Mouse (Mus musculus): ENCODE measurements around the gene Csnk1g2. TPM values are rescaled to one million over a fixed set of nuclear protein-coding genes. Genes with fewer than 3 reads are reported as not detected.

The Csnk1g2 gene
- polyA plus RNA-seq, 1 experiment from 2014 or later: 134 TPM

GRCm38 (mm10) chr10:80677128-80677875 is 54.7 kb downstream of the Csnk1g2 start:
- ATAC-seq (replicated peaks; ENCODE audit: low FRiP score): peak; percentile 10; the same call in 1 of the 2 replicates
- H3K4me1 ChIP-seq (replicated peaks; ENCODE audit: control insufficient read depth, insufficient read depth, low read length): peaks cover 33% of the 10 kb centered on the region
- WGBS: 45% methylated on average over 9 of the region's 9 CpGs

DNA sequence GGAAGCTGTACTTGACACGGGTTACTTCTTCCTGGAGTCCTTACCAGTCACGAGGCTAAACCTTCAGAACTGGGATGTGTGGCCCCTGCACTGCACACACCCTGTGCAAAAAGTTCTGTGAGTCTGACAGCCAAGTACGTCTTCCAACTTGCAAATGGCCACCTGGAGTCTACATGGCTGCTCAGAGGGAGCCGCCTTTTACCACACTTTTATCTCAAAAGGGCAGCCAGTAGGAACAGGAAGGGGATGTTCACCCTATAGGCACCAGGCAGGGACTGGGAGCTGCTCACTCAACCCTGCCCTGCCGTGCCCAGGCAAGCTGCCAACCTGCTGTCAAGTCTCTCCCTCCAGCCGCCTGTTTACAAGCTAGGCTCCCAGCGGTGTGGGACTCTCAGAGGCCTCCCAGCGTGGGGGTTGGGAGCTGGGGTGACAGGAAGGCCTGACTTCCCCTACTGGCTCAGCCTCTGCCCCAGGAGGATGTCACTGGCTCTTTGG is 55.4 kb downstream of the Csnk1g2 start, which contains the start of gene Mknk2:
TSS of gene Mknk2 (minus strand) at position 171 of the 495 bp plus-strand sequence.
- Histone ChIP-seq H3K4me3 (ENCODE audit: low read depth, low read length) (peak within 1 kb of the TSS; percentile 98), H3K4me1 (replicated peaks; ENCODE audit: control insufficient read depth, insufficient read depth, low read length) (peaks cover 32% of the 10 kb centered on the region), H3K27ac (ENCODE audit: low read depth, low read length) (peak within 1 kb of the TSS; percentile 98), H3K9ac (ENCODE audit: low read length) (peak within 1 kb of the TSS; percentile 86), H3K27me3 (ENCODE audit: control insufficient read depth, insufficient read depth, low read length) (no peaks in the 10 kb centered on the region), H3K9me3 (ENCODE audit: control insufficient read depth, low read length) (no peaks in the 10 kb centered on the region), H3K36me3 (ENCODE audit: control insufficient read depth, insufficient read depth, low read length) (no peaks in the 10 kb centered on the region), H3K4me2 (ENCODE audit: low read depth, low read length, severe bottlenecking) (peak within 1 kb of the TSS; percentile 80)
- ATAC-seq (replicated peaks; ENCODE audit: low FRiP score) (no peak), DNase-seq (ENCODE audit: low spot score) (peak; percentile 76)
- WGBS: 44% methylated on average over 8 of the region's 8 CpGs

More at GRCm38 (mm10) chr10:80677128-80677875, 54.7 kb downstream of the Csnk1g2 start:
- H3K27me3 ChIP-seq (ENCODE audit: control insufficient read depth, insufficient read depth, low read length): no peaks in the 10 kb centered on the region
- no peak for DNase-seq (ENCODE audit: low spot score)
- no peaks in the 10 kb centered on the region for H3K9me3 ChIP-seq (ENCODE audit: control insufficient read depth, low read length)
- peak overlapping the region; percentile 86 for H3K9ac ChIP-seq (ENCODE audit: low read length)
- no peaks in the 10 kb centered on the region for H3K36me3 ChIP-seq (ENCODE audit: control insufficient read depth, insufficient read depth, low read length)
- H3K4me2 ChIP-seq (ENCODE audit: low read depth, low read length, severe bottlenecking): peak overlapping the region; percentile 80
- peak overlapping the region; percentile 98 for H3K4me3 ChIP-seq (ENCODE audit: low read depth, low read length)
- H3K27ac ChIP-seq (ENCODE audit: low read depth, low read length): peak overlapping the region; percentile 98

- DNase-seq (ENCODE audit: low spot score): no peak
- H3K4me1 ChIP-seq (replicated peaks; ENCODE audit: control insufficient read depth, insufficient read depth, low read length): peaks cover 29% of the 10 kb centered on the region
These were observed 56.2 kb downstream of the Csnk1g2 start for GRCm38 (mm10) chr10:80678601-80679377.

DNA sequence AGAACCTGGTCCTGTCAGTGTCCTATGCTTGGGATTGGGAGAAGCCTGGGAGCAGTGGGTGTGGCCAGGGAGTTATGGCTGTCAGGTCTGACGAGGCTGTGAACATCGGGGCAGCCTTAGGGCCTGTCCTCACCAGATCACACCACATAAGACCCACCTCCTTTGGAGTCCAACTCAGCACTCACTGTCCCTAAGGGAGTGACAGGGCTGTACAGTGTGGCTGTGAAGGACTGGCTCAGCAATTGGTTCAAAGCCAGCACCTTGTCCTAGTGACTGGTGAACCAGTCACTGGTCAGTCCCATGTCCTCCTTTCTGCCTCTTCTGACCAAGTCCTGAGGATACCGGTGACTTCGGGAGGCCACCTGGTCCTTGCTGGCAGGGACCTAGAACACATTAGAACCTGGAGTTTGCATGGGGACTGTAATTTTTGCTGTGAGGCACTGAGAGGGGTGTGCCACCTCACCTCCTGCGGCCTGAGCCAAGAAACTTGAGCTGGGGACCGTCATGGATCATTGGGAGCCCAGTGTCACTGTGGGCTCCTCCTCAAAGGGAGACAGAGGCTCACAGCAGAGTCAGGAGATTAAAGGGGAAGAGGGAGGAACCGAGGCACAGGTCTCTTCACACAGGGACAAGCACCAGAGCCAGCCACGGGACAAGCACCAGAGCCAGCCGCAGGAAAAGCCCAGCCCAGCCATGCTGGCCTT is 57.1 kb downstream of the Csnk1g2 start:
- H3K9me3 ChIP-seq (ENCODE audit: control insufficient read depth, low read length): no peaks in the 10 kb centered on the region
- H3K4me1 ChIP-seq (replicated peaks; ENCODE audit: control insufficient read depth, insufficient read depth, low read length): peaks cover 21% of the 10 kb centered on the region
- ATAC-seq (replicated peaks; ENCODE audit: low FRiP score) (no peak), DNase-seq (ENCODE audit: low spot score) (no peak)
- H3K36me3 ChIP-seq (ENCODE audit: control insufficient read depth, insufficient read depth, low read length): no peaks in the 10 kb centered on the region
- H3K4me3 ChIP-seq (ENCODE audit: low read depth, low read length): no peak overlapping the region
- no peaks in the 10 kb centered on the region for H3K27me3 ChIP-seq (ENCODE audit: control insufficient read depth, insufficient read depth, low read length)
- whole genome bisulfite sequencing: 72% methylated on average over 9 of the region's 9 CpGs
- no peak overlapping the region for H3K27ac ChIP-seq (ENCODE audit: low read depth, low read length)
- no peak overlapping the region for H3K9ac ChIP-seq (ENCODE audit: low read length)
- H3K4me2 ChIP-seq (ENCODE audit: low read depth, low read length, severe bottlenecking): no peak overlapping the region

More at GRCm38 (mm10) chr10:80678601-80679377, 56.2 kb downstream of the Csnk1g2 start:
- no peaks in the 10 kb centered on the region for H3K36me3 ChIP-seq (ENCODE audit: control insufficient read depth, insufficient read depth, low read length)
- no peak overlapping the region for H3K9ac ChIP-seq (ENCODE audit: low read length)
- H3K4me2 ChIP-seq (ENCODE audit: low read depth, low read length, severe bottlenecking): no peak overlapping the region
- no peaks in the 10 kb centered on the region for H3K27me3 ChIP-seq (ENCODE audit: control insufficient read depth, insufficient read depth, low read length)
- ATAC-seq (replicated peaks; ENCODE audit: low FRiP score): no peak
- H3K4me3 ChIP-seq (ENCODE audit: low read depth, low read length): no peak overlapping the region
- 47% methylated on average over 10 of the region's 10 CpGs for WGBS
- no peaks in the 10 kb centered on the region for H3K9me3 ChIP-seq (ENCODE audit: control insufficient read depth, low read length)
- H3K27ac ChIP-seq (ENCODE audit: low read depth, low read length): peak overlapping the region; percentile 12

- H3K9me3 ChIP-seq (ENCODE audit: control insufficient read depth, low read length): no peaks in the 10 kb centered on the region
- no peak for ATAC-seq (replicated peaks; ENCODE audit: low FRiP score)
- no peak overlapping the region for H3K4me2 ChIP-seq (ENCODE audit: low read depth, low read length, severe bottlenecking)
- H3K4me3 ChIP-seq (ENCODE audit: low read depth, low read length): no peak overlapping the region
- DNase-seq (ENCODE audit: low spot score): no peak
- H3K27me3 ChIP-seq (ENCODE audit: control insufficient read depth, insufficient read depth, low read length): no peaks in the 10 kb centered on the region
- peaks cover 19% of the 10 kb centered on the region; the same call in 1 of the 2 replicates for H3K4me1 ChIP-seq (replicated peaks; ENCODE audit: control insufficient read depth, insufficient read depth, low read length)
- 83% methylated on average over 2 of the region's 2 CpGs for WGBS
- no peak overlapping the region for H3K27ac ChIP-seq (ENCODE audit: low read depth, low read length)
- H3K9ac ChIP-seq (ENCODE audit: low read length): no peak overlapping the region
- H3K36me3 ChIP-seq (ENCODE audit: control insufficient read depth, insufficient read depth, low read length): no peaks in the 10 kb centered on the region
These were observed 57.6 kb downstream of the Csnk1g2 start for GRCm38 (mm10) chr10:80680260-80680696.

DNA sequence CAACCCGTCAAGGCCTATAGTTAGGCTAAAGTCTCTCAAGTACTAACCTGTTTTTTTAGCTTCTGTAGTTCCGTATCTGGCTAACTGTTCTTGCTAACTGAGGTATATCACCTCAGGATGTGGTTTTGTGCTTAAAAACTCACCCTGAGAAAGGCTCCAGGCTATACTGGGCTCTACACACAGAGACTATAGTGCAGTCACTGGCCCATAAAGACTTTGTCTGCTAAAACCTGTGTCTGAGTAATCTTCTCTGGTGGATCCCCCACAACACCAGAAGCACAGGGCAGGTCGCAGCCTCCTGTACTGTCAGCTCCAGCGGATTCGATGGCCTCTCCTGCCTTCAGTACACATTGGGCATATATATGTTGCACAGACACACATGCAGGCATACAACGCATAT is 59.4 kb downstream of the Csnk1g2 start:
- ATAC-seq (replicated peaks; ENCODE audit: low FRiP score): no peak
- peaks cover 16% of the 10 kb centered on the region; the same call in 1 of the 2 replicates for H3K4me1 ChIP-seq (replicated peaks; ENCODE audit: control insufficient read depth, insufficient read depth, low read length)
- 94% methylated on average over 6 of the region's 6 CpGs for WGBS

DNA sequence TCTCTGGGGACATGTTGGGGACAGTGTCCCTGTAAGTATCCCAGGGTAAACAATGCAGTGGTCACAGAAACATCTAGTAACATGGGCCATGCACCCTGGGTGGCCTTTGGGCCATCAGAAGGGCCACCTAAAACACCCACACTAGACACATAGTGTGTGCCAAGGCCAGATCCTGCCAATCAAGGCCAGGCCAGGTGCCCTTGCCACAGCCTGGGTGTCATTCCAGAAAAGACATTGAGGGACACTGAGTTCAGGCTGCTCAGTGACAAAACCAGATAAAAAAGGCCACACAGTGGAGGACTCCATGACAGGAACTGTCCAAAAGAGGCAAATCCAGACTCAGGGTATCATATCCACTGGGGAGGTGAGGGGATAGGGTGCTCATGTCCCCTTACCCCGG is 61.0 kb downstream of the Csnk1g2 start:
- H3K9me3 ChIP-seq (ENCODE audit: control insufficient read depth, low read length): no peaks in the 10 kb centered on the region
- H3K4me3 ChIP-seq (ENCODE audit: low read depth, low read length): no peak overlapping the region
- H3K36me3 ChIP-seq (ENCODE audit: control insufficient read depth, insufficient read depth, low read length): 0 out of 2 replicates have a peak, but pooled peaks cover 2% of the 10 kb centered on the region
- H3K9ac ChIP-seq (ENCODE audit: low read length): no peak overlapping the region
- ATAC-seq (replicated peaks; ENCODE audit: low FRiP score) (no peak), DNase-seq (ENCODE audit: low spot score) (no peak)
- H3K4me1 ChIP-seq (replicated peaks; ENCODE audit: control insufficient read depth, insufficient read depth, low read length): peaks cover 4% of the 10 kb centered on the region; the same call in 1 of the 2 replicates
- no peaks in the 10 kb centered on the region for H3K27me3 ChIP-seq (ENCODE audit: control insufficient read depth, insufficient read depth, low read length)
- no peak overlapping the region for H3K4me2 ChIP-seq (ENCODE audit: low read depth, low read length, severe bottlenecking)
- WGBS: 100% methylated on average over 1 of the region's 1 CpGs
- H3K27ac ChIP-seq (ENCODE audit: low read depth, low read length): no peak overlapping the region

More for the DNA sequence above, 59.4 kb downstream of the Csnk1g2 start:
- no peak for DNase-seq (ENCODE audit: low spot score)
- Histone ChIP-seq H3K9me3 (ENCODE audit: control insufficient read depth, low read length) (no peaks in the 10 kb centered on the region), H3K4me3 (ENCODE audit: low read depth, low read length) (no peak overlapping the region), H3K27ac (ENCODE audit: low read depth, low read length) (no peak overlapping the region), H3K4me2 (ENCODE audit: low read depth, low read length, severe bottlenecking) (no peak overlapping the region), H3K9ac (ENCODE audit: low read length) (no peak overlapping the region), H3K27me3 (ENCODE audit: control insufficient read depth, insufficient read depth, low read length) (no peaks in the 10 kb centered on the region), H3K36me3 (ENCODE audit: control insufficient read depth, insufficient read depth, low read length) (0 out of 2 replicates have a peak, but pooled peaks cover 2% of the 10 kb centered on the region)

DNA sequence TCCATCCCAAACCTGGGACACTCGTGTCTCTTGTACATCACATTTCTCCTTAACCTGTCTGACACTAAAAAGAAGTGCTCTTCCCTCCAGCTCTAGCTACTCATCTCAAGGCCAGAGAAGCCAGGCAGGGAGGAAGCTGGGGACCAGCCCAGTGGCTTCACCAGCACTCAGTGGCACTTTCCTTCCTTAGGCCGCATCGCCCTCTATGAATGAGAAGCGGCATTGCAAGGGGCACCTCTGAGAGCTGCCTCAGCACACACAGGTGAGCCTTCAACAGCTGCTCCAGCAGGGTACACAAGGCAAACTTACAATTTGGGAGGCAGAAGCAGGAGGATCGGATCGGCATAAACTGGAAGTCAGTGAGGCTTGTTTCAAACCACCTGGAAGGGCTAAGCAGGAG is 61.6 kb downstream of the Csnk1g2 start:
- WGBS: 49% methylated on average over 6 of the region's 6 CpGs
- DNase-seq (ENCODE audit: low spot score) (no peak), ATAC-seq (replicated peaks; ENCODE audit: low FRiP score) (no peak)
- Histone ChIP-seq H3K27me3 (ENCODE audit: control insufficient read depth, insufficient read depth, low read length) (no peaks in the 10 kb centered on the region), H3K4me2 (ENCODE audit: low read depth, low read length, severe bottlenecking) (no peak overlapping the region), H3K27ac (ENCODE audit: low read depth, low read length) (no peak overlapping the region), H3K36me3 (ENCODE audit: control insufficient read depth, insufficient read depth, low read length) (peaks cover 4% of the 10 kb centered on the region), H3K9me3 (ENCODE audit: control insufficient read depth, low read length) (no peaks in the 10 kb centered on the region), H3K4me1 (replicated peaks; ENCODE audit: control insufficient read depth, insufficient read depth, low read length) (no peaks in the 10 kb centered on the region), H3K9ac (ENCODE audit: low read length) (no peak overlapping the region), H3K4me3 (ENCODE audit: low read depth, low read length) (no peak overlapping the region)
